Mouse (Mus musculus): Measurements from ENCODE around the gene Bend4.

The Bend4 gene

DNA sequence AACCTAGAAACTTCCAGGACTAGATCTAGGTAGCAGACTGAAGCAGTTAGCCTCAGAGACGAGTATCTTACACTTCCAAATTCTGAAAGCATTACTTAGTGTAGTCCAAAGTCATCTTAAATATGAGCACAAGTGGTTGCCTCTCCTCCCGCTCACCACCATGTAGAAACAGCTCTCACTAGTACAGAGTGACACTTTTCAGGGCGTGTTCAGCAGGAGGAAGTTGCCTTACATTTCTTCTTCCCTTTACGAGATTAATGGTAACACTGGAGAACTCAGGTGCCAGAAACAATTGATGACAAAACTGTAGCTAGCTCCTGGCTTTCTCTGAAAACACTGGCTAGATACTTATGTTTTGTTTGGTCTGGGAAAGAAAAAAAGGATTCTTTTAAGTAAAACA is 8.7 kb downstream of the Bend4 start:
- WGBS: 75% methylated on average over 4 of the region's 4 CpGs

DNA sequence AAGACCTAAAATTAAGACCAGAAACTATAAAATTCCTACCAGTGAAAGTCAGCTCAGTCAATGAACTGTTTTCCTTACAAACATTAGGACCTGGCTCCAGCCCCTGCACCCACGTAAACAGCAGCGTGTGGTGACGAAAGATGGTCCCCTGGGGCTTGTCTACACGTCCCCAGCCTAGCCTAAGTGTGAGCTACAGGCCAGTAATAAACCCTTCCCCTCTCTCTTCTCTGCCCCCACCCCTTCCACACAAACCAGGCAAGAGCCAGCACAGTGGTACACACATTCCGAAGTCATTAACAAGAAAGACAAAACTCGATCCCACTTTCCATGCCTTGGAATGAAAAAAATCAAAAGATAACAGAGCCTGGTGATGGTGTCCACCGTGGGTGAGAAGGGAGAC is 16.6 kb downstream of the Bend4 start:
- 82% methylated on average over 7 of the region's 7 CpGs for WGBS

DNA sequence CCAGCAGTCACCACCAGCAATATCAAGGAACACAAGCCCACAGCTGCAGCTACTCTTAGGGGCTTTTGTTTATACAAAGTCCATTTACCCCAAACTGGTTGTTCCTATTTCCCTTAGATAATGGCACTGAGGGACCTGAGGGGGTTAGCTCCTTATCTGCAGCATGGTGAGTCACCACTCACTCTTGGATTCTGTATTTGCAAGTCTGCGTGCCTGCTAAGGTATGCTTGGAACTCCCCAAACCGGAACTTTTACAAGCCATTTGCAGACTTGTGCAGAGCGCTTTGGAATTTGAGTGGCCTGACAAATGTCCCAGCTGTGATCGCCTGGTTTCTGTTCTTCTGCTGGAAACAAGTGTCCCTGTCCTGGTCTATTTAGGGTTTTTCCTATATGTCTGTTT is 17.7 kb downstream of the Bend4 start:
- WGBS: 88% methylated on average over 4 of the region's 4 CpGs

DNA sequence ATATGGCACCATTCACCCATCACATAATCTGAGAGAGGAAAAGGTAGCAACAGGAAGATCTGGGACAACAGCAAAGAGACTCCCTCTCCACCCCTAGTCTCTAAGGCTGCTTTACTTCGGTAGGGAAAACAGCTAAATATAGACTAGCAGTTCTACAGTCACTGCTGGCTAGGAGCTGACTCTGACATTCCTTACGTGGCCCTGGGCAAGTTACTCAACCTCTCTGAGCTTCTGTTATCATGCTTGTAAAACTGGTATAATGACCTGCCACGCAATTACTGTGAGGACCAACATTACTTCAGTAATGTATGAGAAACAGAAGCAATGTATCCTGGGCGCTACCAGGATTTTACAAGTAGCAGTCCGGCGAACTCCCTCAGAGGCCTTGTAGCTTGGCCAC is 19.7 kb downstream of the Bend4 start:
- 85% methylated on average over 6 of the region's 6 CpGs for WGBS

DNA sequence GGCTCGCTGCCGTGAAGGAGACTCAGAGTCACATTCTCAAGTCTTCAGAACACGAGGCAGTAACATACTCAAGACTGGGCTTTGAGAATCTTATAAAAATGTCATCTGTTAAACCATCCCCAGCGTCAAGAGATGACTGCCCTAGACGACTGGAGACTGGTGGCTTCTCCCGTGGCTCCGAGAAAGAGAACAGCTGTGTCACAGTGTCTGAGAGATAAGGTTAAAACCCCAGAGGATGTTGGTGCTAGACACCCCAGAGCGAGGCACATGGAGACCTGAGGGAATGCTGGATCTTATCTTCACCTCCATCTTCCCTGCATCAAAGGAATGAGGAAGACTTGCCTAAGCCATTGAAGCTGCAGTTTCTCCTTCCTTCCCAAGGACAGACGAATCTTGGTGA is 23.2 kb downstream of the Bend4 start:
- 87% methylated on average over 9 of the region's 9 CpGs for WGBS

DNA sequence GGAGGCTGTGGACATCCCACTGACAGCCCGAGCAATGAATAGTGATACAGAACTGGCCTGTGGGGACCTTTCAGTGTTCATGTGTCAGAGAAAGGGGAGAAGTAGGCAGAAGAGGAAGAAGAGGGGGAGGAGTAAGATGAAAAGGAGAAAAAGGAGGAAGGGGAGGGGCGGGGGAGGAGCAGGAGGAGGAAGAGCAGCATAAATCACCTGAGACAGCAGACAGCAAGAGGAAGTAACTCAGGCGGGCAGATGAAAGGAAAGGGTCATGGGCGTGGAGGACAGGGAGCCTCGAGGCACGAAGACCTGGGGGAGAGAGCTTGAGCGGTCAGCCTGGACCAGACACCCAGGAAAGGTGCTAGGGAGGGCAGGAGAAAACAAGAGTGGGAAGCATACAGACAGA is 23.7 kb downstream of the Bend4 start:
- 79% methylated on average over 7 of the region's 7 CpGs for WGBS

DNA sequence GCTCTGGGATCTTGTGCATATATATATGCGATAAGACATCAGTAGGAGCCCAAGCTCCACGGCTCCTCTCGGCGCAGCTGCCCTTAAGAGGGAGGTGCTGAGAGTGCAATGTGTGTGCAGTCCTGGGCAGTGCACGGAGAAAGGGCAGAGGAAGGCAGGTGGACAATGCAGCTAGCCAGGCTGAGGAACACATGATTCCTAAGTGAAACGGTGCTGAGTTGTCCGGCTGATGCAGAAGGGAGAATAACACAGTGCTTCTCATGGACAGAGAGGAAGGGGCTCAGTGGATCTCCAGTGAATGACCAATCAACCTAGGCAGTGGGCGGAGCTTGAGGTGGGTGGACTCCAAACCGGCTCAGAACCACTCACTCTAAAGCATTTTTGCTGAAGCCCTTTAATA is 26.5 kb downstream of the Bend4 start:
- WGBS: 79% methylated on average over 9 of the region's 9 CpGs

DNA sequence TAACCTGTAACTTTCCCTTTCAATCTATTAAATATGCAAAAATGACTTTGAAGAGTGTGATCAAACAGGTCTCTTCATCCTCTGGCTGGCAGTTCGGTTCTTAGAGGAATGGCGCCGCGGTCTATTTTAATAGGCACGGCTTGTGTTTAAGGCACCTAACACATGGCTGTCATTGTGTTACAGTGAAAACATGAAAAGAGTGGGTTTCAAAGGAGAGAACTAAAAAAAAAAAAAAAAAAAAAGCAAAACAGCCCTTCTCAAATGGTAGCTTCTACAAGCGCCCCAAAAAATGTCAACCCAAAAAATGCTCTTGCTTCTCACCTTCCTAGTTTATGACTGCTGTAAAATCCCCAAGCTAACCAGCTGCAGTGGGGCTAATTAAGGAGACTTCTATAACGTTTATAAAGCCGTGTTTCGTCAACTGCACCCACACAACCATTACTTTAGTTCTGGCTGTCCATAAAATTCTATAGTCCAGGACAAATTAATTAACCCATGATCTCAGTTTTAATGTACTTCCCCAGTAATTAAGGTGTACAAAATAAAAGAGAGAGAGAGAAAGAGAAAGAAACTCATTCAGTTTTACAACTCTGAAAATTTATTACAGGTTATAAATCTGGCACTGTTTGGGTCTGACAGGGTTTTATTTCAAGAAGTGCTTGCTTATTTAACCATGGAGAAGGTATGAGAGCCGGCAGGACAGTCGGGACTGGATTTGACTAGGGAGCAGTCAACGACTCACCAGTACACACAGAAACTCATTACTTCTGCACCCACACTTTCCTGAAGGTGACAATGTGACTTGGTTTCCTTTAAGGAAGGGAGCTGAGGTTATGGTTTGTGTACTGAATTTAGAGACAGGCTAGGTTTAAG is 27.3 kb downstream of the Bend4 start:
- WGBS: 57% methylated on average over 12 of the region's 12 CpGs

DNA sequence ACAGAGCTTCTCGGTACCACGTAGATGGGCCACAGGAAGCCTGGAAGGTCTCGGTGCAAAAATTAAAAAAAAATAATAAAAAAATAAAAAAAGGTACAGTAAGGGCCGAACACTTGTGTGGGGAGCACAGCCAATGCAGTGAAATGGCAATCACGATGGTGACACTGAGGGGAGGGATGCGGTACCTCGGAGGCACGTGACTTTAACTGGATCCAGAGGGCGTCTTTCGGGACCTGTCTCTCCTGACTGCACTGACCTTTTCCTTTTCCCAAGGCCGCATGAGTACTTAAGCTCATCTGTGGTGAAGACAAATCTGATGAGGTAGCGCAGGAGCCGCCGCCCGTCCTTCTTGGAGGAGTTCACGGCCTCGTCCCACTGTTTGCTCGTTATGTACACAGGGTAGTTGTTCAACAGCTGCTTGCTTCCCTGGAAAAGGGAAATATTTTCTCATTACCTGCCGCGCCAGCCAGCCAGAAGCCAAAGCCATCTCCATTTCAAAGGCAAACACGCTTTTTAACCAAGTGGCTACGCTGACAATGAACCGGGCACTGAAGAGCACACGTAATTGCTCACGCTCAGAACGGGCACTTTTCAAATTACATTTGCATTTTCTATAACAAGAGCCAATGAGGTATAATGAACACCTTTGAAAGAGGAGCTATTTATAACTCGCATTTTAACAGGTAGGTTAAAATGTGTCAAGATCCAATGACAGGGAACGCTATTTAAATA is 28.1 kb downstream of the Bend4 start:
- WGBS: 77% methylated on average over 28 of the region's 28 CpGs

DNA sequence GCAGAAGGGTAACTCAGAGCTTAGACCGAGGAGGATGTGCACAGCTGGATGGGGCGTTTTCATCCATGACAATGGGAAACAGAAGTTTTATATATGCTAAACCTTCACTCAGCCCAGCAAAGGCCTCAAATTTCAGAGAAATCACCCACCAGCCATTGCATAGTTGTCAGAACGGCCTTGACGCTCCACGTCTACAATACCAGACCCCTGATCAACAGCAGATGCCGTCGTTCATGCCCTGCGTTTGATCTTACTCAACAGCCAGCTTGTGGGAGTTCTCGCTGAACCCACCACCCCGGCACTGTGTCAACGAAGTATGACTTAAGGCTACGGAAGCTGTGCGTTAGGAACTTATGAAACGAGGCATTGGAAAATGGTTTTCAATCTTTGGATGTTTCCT is 30.9 kb downstream of the Bend4 start:
- WGBS: 91% methylated on average over 14 of the region's 14 CpGs

DNA sequence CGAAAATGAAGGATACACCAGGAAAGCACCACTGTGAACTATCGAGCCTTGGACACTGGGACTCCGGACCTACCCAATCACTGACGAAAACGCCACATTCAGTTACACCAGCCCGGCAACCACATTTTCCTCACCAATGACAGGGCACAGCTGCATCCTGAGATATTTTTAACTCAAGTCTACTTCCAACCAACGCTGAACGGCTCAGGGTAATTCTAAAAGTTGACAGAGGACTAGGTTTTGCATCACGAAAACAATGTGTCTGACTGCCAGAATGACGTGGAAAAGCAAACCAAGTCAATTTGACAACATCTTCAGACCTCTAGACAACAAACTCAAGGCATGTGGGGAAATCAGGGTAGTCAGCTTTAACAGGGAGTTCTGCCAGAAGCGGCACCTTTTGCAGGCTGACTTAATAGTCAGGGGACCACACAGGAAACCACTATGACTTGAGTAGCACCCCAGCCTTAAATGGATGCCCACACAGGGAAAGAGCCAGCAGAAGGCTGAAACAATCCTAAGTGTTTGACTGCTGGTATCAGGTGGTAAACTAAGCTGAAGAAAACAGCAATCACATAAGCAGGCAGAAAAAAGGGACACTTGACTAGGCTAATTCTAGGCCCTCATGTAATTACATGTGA is 32.8 kb downstream of the Bend4 start:
- 68% methylated on average over 11 of the region's 11 CpGs for WGBS

DNA sequence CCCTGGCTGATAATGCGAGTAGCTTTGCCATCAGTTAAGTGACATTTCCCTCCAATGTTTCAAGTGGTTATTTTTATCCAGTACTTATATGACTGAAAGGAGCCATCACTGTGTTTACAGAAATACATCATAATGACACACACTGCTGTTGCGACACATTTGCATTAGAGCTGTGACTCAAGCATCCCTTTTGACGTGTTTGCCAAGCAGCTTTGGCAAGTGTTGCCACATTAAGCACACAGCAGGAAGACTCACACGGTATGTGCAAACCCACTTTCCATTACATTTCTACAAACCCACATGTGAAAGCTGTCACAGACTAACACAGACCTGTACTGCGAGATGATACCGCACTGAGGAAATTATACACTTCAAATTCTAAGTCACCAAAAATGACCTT is 34.2 kb downstream of the Bend4 start:
- 57% methylated on average over 6 of the region's 6 CpGs for WGBS

DNA sequence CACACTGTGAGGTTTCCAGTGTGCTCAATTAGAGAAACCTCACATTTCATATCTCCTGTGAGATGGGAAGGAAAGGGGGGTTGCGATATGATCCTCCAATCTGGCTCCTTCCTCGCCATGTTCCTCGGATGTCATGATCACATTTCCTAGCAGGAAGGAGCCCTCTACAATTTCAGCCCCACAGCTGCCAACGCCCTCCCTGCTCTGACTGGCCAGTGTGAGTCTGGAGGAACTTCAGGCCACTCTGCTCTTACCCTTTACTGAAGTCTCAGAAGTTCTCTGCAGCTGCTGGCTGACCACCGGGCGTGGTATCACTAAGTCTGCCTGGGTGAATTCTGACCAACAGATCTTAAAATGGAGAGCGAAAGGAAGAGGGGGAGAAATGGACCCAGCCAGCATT is 45.6 kb downstream of the Bend4 start:
- whole genome bisulfite sequencing: 88% methylated on average over 7 of the region's 7 CpGs

DNA sequence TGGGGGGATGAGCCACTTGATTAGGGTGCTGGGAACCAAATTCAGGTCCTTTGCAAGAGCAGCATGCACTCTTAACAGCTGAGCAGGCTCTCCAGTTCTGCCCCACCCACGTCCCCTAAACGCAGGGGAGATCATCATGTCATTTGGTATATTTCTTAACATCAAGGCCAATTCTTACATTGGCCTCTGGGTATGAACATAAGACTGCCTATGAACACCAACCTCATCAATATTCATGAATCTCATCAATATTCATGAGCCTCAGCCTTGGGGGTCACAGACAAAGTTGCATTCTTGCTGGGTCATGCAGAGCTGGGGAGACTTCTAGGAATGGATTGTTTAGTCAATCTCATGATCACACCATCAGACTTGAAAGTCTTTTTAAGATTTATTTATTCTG is 46.4 kb downstream of the Bend4 start:
- 83% methylated on average over 2 of the region's 2 CpGs for WGBS

DNA sequence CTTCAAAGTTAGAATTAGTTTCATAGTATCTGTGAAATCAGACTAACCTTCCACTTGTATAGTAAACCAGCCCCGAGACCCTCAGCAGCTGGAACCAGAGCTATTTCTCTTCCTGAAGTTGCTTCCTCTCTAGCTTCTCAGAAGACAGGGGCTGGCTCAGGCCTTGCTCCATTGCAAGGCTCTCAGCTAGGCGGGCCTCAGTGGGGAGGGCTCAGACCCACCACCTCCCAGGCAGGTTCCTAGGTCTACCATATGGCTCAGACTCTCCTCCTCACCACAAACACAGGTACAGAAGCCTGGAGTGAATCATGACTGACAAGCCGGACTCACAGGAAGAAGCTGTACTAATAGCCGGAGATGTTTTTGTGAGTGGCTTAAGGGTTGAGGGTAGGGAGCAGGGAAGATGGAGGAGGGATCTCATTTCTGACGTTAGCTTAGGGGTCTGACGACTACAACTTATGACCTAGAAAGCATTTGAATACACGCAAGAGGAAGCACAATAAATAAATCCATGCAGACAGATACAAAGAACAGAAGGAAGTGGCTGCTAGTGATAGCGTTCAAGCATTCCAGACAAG is 51.0 kb downstream of the Bend4 start:
- WGBS: 75% methylated on average over 8 of the region's 8 CpGs

DNA sequence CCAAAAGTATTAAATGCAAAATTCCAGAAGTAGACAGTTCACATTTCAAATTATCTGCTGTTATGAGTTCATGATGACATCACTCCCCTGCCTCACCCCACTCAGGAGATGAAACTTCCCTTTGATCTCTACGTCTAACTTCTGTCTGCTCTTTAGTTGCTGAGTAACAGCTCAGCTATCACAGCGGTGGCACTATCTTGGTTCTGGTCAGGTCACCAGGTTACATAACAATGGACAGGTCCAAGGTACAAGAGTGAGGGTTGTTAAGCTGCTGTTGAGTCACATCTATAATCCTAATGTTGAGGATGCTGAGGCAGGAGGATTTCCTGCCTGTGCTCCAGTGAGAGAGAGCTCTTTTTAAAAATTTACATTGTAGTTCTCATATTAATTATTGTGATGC is 65.2 kb downstream of the Bend4 start:
- 86% methylated on average over 2 of the region's 2 CpGs for WGBS

DNA sequence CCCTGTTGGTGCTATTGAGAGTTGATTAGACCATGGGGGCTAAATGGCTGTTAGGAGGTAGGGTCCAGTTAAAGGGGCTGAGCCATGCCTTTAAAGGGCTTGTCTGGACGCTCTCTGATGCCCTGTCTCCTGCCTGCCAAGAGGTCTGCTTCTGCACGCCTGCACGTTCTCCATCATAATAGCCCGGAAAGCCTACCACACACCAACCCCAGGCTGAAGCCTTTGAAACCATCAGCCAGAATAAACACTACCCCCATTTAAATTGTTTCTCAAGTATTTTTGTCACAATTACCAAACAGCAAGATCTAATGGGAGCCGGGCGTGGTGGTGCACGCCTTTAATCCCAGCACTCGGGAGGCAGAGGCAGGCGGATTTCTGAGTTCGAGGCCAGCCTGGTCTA is 65.8 kb downstream of the Bend4 start:
- WGBS: 93% methylated on average over 10 of the region's 10 CpGs

DNA sequence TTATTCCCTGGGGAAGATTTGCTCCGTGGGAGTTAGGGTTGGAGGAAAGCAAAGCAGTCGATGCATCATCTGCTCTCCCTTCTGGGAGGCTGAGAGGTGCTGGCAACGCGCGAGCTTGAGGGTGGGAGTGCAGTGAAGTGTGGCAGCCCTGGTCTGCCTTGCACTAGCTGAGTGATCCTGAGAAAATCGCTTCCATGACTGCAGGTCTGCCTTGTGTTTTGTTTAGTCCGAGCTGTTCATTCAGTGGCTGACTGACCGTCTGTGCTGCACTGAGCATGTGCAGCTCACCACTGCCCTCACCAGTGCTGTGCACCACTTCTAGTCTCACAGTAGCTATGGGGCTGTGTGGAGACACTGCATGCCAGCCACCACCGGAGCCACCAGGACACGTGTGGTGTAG is 79.2 kb downstream of the Bend4 start:
- 46% methylated on average over 10 of the region's 10 CpGs for WGBS

DNA sequence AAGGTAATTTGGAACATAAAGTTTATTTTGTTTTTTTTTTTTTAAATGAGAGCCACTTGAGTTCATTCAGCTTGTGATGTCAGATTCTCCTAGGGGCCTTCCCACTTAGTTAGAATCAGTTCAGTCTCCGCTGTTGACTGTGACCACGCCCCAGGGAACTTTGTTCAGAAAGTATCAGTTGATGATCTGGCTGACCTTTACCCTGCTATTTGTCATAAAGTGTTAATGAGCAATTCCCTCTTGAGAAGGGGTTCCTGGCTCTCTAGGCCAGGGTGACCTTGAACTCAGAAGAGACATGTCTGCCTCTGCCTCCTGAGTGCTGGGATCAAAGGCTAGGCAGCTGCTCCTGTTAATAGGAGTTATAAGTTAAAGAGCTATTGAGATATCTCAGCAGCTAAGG is 81.0 kb downstream of the Bend4 start:
- 97% methylated on average over 2 of the region's 2 CpGs for WGBS

Measured in cerebral cortex, adult 2 months (tissue).